Mouse (Mus musculus): ENCODE measurements at regions not wholly inside any gene's neighbourhood (a gene's known extent, or its start where the extent isn't known, plus 50 kb on each side); places are given as distances from the start of the nearest gene placed in this dataset.

- TF ChIP-seq CTCF (IDR thresholded peaks at IDR 0.05; ENCODE audit: borderline replicate concordance, extremely low read depth, insufficient read depth, insufficient read length) = no peak
- no peak for TF ChIP-seq POLR2A (IDR thresholded peaks at IDR 0.05; ENCODE audit: borderline replicate concordance, extremely low read depth, insufficient read depth, insufficient read length, poor library complexity, severe bottlenecking)
Measured at GRCm38 (mm10) chr4:55624779-55625178, 92.5 kb upstream of the Klf4 start.

Measured in brain, embryonic 14.5 days (tissue).